Mouse (Mus musculus): ENCODE results near the gene Slc35b3.

The Slc35b3 gene

GRCm38 (mm10) chr13:38960063-38961050, at the start of gene Slc35b3:
Gene Slc35b3, minus strand, starts transcription at chr13:38960875.
- DNase-seq (ENCODE audit: low read depth, low spot score): peak; percentile 82

GRCm38 (mm10) chr13:39010280-39010679, 49.6 kb upstream of the Slc35b3 start:
- no peak for DNase-seq (ENCODE audit: low read depth, low spot score)

GRCm38 (mm10) chr13:39003101-39003762, 42.6 kb upstream of the Slc35b3 start:
- no peak for DNase-seq (ENCODE audit: low read depth, low spot score)

GRCm38 (mm10) chr13:39002424-39002823, 41.7 kb upstream of the Slc35b3 start:
- no peak for DNase-seq (ENCODE audit: low read depth, low spot score)

GRCm38 (mm10) chr13:39001434-39001833, 40.8 kb upstream of the Slc35b3 start:
- no peak for DNase-seq (ENCODE audit: low read depth, low spot score)

GRCm38 (mm10) chr13:38998958-38999357, 38.3 kb upstream of the Slc35b3 start:
- peak; percentile 16 for DNase-seq (ENCODE audit: low read depth, low spot score)

GRCm38 (mm10) chr13:38992529-38992928, 31.9 kb upstream of the Slc35b3 start:
- peak; percentile 18 for DNase-seq (ENCODE audit: low read depth, low spot score)

GRCm38 (mm10) chr13:38983751-38984150, 23.1 kb upstream of the Slc35b3 start:
- DNase-seq (ENCODE audit: low read depth, low spot score): no peak

- no peak for DNase-seq (ENCODE audit: low read depth, low spot score)
These were observed 20.2 kb upstream of the Slc35b3 start for GRCm38 (mm10) chr13:38980900-38981299.

- no peak for DNase-seq (ENCODE audit: low read depth, low spot score)
These were observed 16.3 kb upstream of the Slc35b3 start for GRCm38 (mm10) chr13:38976978-38977377.

- no peak for DNase-seq (ENCODE audit: low read depth, low spot score)
These were observed 15.2 kb upstream of the Slc35b3 start for GRCm38 (mm10) chr13:38975853-38976252.

GRCm38 (mm10) chr13:38972602-38973001, 11.9 kb upstream of the Slc35b3 start:
- DNase-seq (ENCODE audit: low read depth, low spot score): no peak

GRCm38 (mm10) chr13:38971047-38971446, 10.4 kb upstream of the Slc35b3 start:
- DNase-seq (ENCODE audit: low read depth, low spot score): no peak

- DNase-seq (ENCODE audit: low read depth, low spot score): no peak
These were observed 6.8 kb upstream of the Slc35b3 start for GRCm38 (mm10) chr13:38967518-38967917.

GRCm38 (mm10) chr13:38966922-38967448, 6.3 kb upstream of the Slc35b3 start:
- DNase-seq (ENCODE audit: low read depth, low spot score): no peak

- DNase-seq (ENCODE audit: low read depth, low spot score): no peak
These were observed 2.1 kb upstream of the Slc35b3 start for GRCm38 (mm10) chr13:38962771-38963170.

GRCm38 (mm10) chr13:38958037-38958436, 2.6 kb downstream of the Slc35b3 start:
- no peak for DNase-seq (ENCODE audit: low read depth, low spot score)

GRCm38 (mm10) chr13:38946296-38947012, 14.2 kb downstream of the Slc35b3 start:
- no peak for DNase-seq (ENCODE audit: low read depth, low spot score)

- no peak for DNase-seq (ENCODE audit: low read depth, low spot score)
These were observed 14.9 kb downstream of the Slc35b3 start for GRCm38 (mm10) chr13:38945767-38946166.

- no peak for DNase-seq (ENCODE audit: low read depth, low spot score)
These were observed 15.7 kb downstream of the Slc35b3 start for GRCm38 (mm10) chr13:38944951-38945350.

GRCm38 (mm10) chr13:38941786-38942185, 18.9 kb downstream of the Slc35b3 start:
- DNase-seq (ENCODE audit: low read depth, low spot score): no peak

GRCm38 (mm10) chr13:38941280-38941679, 19.4 kb downstream of the Slc35b3 start:
- DNase-seq (ENCODE audit: low read depth, low spot score): no peak
